Mouse (Mus musculus) stomach, postnatal 0 days (tissue): Measurements from ENCODE around the gene Fuca1. TPM values are rescaled to one million over a fixed set of nuclear protein-coding genes. Genes with fewer than 3 reads are reported as not detected.
"Not testable (repeated sequence)": the region's sequence is repeated elsewhere in the genome, so short reads cannot be mapped to it uniquely, and the experiment has no call there.

ENCODE experiments used
- ATAC-seq: fragments of 200-750 bp; cut with Nextera tagmentation; 2 replicates; pipeline ENCODE4 v1.8.0; 2017; ENCODE audit not compliant: low FRiP score, low TSS enrichment
- DNase-seq: peaks from one replicate; pipeline ENCODE4 v3.0.0-alpha.2; 2016; ENCODE audit warnings: low spot score
- H3K27ac ChIP-seq: fragments of 300-500 bp; sonication (generic); replicated peaks from 2 replicates; pipeline ENCODE4 v1.5.1; 2014; ENCODE audit warnings: mild to moderate bottlenecking, control low read depth
- H3K27me3 ChIP-seq: fragments of 300-500 bp; sonication (generic); 2 replicates; pipeline ENCODE4 v1.6.1; 2014; ENCODE audit warnings: low read length; ENCODE audit not compliant: control insufficient read depth, insufficient read depth
- H3K36me3 ChIP-seq: fragments of 300-500 bp; sonication (generic); 2 replicates; pipeline ENCODE4 v1.6.1; 2014; ENCODE audit warnings: low read length, mixed read lengths; ENCODE audit not compliant: control insufficient read depth, insufficient read depth
- H3K4me1 ChIP-seq: fragments of 300-500 bp; sonication (generic); replicated peaks from 2 replicates; pipeline ENCODE4 v1.6.1; 2014; ENCODE audit warnings: antibody characterized with exemption; ENCODE audit not compliant: control insufficient read depth, insufficient read depth
- H3K4me2 ChIP-seq: fragments of 300-500 bp; sonication (generic); replicated peaks from 2 replicates; pipeline ENCODE4 v1.6.1; 2014; ENCODE audit warnings: low read depth, mild to moderate bottlenecking, control low read depth, moderate library complexity
- H3K4me3 ChIP-seq: fragments of 300-500 bp; sonication (generic); 2 replicates; pipeline ENCODE4 v1.5.1; 2014; ENCODE audit warnings: low read depth, low read length, control low read depth
- H3K9ac ChIP-seq: fragments of 300-500 bp; sonication (generic); 2 replicates; pipeline ENCODE4 v1.6.1; 2014; ENCODE audit warnings: mild to moderate bottlenecking, low read length, control low read depth, mixed read lengths
- H3K9me3 ChIP-seq: fragments of 300-500 bp; sonication (generic); 2 replicates; pipeline ENCODE4 v1.6.1; 2016; ENCODE audit warnings: low read length; ENCODE audit not compliant: control insufficient read depth
- CTCF ChIP-seq: IDR thresholded peaks from 2 replicates; pipeline ENCODE4 v1.5.1; 2016; ENCODE audit warnings: antibody characterized with exemption, low read depth, mild to moderate bottlenecking, moderate library complexity
- EP300 ChIP-seq: optimal IDR thresholded peaks from 2 replicates; pipeline ENCODE3; 2016; ENCODE audit warnings: antibody characterized with exemption
- WGBS: fragments of 180-500 bp; shearing (Covaris S2); extraction: QIAGEN DNeasy Blood & Tissue Kit; methylation state at CpG from one replicate; pipeline ENCODE4 v1.1.7; 2014; 5-methylcytosine and 5-hydroxymethylcytosine counted together
- polyA plus RNA-seq: library from polyadenylated mRNA; unstranded; fragments of >200 nt; fragmentation: Nextera tagmentation; extraction: Ambion mirVana; gene quantifications from 2 replicates; pipeline ENCODE4 v1.2.1, GENCODE M21; 2015

Gene Fuca1
- polyA plus RNA-seq, 1 experiment from 2014 or later: 171 TPM

DNA sequence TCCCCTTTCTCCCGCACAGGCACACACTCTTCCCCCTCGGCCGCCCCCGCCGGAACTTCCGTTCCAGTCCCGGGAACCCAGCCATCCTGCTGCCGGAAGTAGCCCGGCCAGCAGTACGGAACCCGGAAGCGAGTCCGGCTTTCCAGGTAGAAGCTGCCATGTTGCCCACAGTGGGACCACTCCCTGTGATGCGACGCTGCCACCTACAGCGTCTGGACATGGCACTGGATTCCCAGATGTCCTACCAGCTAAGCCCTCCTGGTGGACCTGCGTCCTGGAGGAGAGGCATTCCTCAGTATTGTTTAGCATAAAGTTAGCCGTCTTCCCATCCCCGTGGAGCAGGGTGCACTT lies 52.0 kb downstream of the Fuca1 start, which contains the start of gene Lypla2:
Lypla2 (minus strand) TSS at position 71 of the 351 bp plus-strand sequence.
- DNase-seq (peak; percentile 91), ATAC-seq (peak; percentile 72)
- H3K27ac ChIP-seq: peak within 1 kb of the TSS; percentile 84
- WGBS: under 1% methylated on average over 18 of the region's 19 CpGs
- H3K4me3 ChIP-seq: peak within 1 kb of the TSS; percentile 95
- peak within 1 kb of the TSS; percentile 89 for H3K9ac ChIP-seq
- no peaks in the 10 kb centered on the region for H3K9me3 ChIP-seq
- peaks cover 4% of the 10 kb centered on the region; the same call in 1 of the 2 replicates for H3K4me1 ChIP-seq
- no peaks in the 10 kb centered on the region for H3K27me3 ChIP-seq
- peaks cover 21% of the 10 kb centered on the region for H3K36me3 ChIP-seq
- TF ChIP-seq CTCF (no peak; the same call in none of the 2 replicates), EP300 (no peak)
- peak within 1 kb of the TSS; percentile 93 for H3K4me2 ChIP-seq

- ATAC-seq (no peak), DNase-seq (no peak)
- Histone ChIP-seq H3K27ac (peak overlapping the region; percentile 84; the same call in 1 of the 2 replicates), H3K4me2 (peak overlapping the region; percentile 93), H3K27me3 (no peaks in the 10 kb centered on the region), H3K9me3 (no peaks in the 10 kb centered on the region), H3K9ac (peak overlapping the region; percentile 89; the same call in 1 of the 2 replicates), H3K36me3 (peaks cover 14% of the 10 kb centered on the region), H3K4me1 (peaks cover 4% of the 10 kb centered on the region; the same call in 1 of the 2 replicates), H3K4me3 (peak overlapping the region; percentile 95)
- 53% methylated on average over 13 of the region's 13 CpGs for WGBS
- TF ChIP-seq CTCF (no peak), EP300 (no peak)
These were observed 52.6 kb downstream of the Fuca1 start for GRCm38 (mm10) chr4:135972911-135973811.

DNA sequence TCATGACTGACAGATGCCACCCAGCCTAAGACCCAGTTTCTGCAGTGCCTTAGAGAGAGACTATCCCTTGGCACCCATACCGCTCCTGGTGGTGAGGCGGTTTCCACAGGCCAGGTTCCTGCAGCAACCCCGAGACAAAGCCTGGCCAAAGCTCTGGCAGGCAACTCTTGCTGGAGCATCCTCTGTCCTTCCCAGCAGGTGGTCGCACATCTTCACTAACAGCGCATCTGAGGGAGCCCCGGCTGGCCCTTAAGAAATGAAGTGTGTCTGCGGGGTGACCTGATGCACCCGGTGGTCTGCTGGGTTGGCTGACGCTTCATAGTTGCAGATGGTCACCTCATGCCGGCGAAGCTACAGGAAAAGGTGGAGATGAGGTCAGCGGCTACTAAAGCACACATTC lies 55.6 kb downstream of the Fuca1 start:
- TF ChIP-seq EP300 (no peak), CTCF (no peak)
- Histone ChIP-seq H3K4me2 (no peak overlapping the region), H3K9ac (no peak overlapping the region), H3K4me3 (no peak overlapping the region), H3K36me3 (peaks cover 9% of the 10 kb centered on the region; the same call in 1 of the 2 replicates), H3K27ac (no peak overlapping the region), H3K27me3 (no peaks in the 10 kb centered on the region), H3K4me1 (peaks cover 4% of the 10 kb centered on the region; the same call in 1 of the 2 replicates), H3K9me3 (no peaks in the 10 kb centered on the region)
- 94% methylated on average over 12 of the region's 12 CpGs for WGBS
- no peak for DNase-seq
- no peak for ATAC-seq

DNA sequence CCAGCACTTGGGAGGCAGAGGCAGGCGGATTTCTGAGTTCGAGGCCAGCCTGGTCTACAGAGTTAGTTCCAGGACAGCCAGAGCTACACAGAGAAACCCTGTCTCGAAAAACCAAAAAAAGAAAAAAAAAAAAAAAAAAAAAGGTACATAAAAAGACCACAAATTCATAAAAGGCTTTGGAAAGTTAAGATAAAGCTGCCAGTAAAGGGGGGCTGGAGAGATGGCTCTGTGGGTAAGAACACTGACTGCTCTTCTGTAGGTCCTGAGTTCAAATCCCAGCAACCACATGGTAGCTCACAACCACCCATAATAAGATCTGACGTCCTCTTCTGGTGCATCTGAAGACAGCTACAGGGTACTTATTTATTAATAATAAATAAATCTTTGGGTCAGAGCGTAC lies 59.7 kb downstream of the Fuca1 start:
- H3K27me3 ChIP-seq, ATAC-seq, H3K4me3 ChIP-seq, H3K9ac ChIP-seq, H3K4me1 ChIP-seq, DNase-seq, H3K27ac ChIP-seq, H3K9me3 ChIP-seq, H3K4me2 ChIP-seq: not testable (repeated sequence)
- WGBS: 96% methylated on average over 3 of the region's 5 CpGs
- peaks cover 13% of the 10 kb centered on the region; the same call in 1 of the 2 replicates for H3K36me3 ChIP-seq

- H3K9me3 ChIP-seq: no peaks in the 10 kb centered on the region
- ATAC-seq: no peak
- peak; percentile 25 for TF ChIP-seq CTCF
- TF ChIP-seq EP300: no peak
- 64% methylated on average over 7 of the region's 7 CpGs for WGBS
- H3K4me3 ChIP-seq: no peak overlapping the region
- no peak for DNase-seq
- no peak overlapping the region for H3K9ac ChIP-seq
- H3K27me3 ChIP-seq: no peaks in the 10 kb centered on the region
- no peaks in the 10 kb centered on the region for H3K4me1 ChIP-seq
- no peak overlapping the region for H3K4me2 ChIP-seq
- peaks cover 9% of the 10 kb centered on the region; the same call in 1 of the 2 replicates for H3K36me3 ChIP-seq
- no peak overlapping the region for H3K27ac ChIP-seq
These were observed 61.1 kb downstream of the Fuca1 start for GRCm38 (mm10) chr4:135981524-135982063.

- no peaks in the 10 kb centered on the region for H3K9me3 ChIP-seq
- no peak for ATAC-seq
- no peak overlapping the region for H3K9ac ChIP-seq
- TF ChIP-seq CTCF: no peak
- 79% methylated on average over 5 of the region's 5 CpGs for WGBS
- no peak overlapping the region for H3K27ac ChIP-seq
- no peaks in the 10 kb centered on the region for H3K4me1 ChIP-seq
- no peaks in the 10 kb centered on the region for H3K27me3 ChIP-seq
- H3K4me3 ChIP-seq: no peak overlapping the region
- no peak overlapping the region for H3K4me2 ChIP-seq
- H3K36me3 ChIP-seq: 0 out of 2 replicates have a peak, but pooled peaks cover 4% of the 10 kb centered on the region
- no peak for DNase-seq
These were observed 64.0 kb downstream of the Fuca1 start for GRCm38 (mm10) chr4:135984556-135984955.
